Mouse (Mus musculus): ENCODE data around the gene Nr5a2.

- TF ChIP-seq EP300 (IDR thresholded peaks at IDR 0.05; ENCODE audit: insufficient read depth, low read depth, low read length) = no peak
- no peak for TF ChIP-seq POLR2A (IDR thresholded peaks at IDR 0.05; ENCODE audit: insufficient read depth, low read depth, low read length)
These were observed 49.3 kb downstream of the Nr5a2 start for GRCm38 (mm10) chr1:136910741-136911593.
